Mouse (Mus musculus): ENCODE data around the gene Trim30c. TPM values are rescaled to one million over a fixed set of nuclear protein-coding genes. Genes with fewer than 3 reads are reported as not detected.
A peak's percentile ranks its signal among the peaks of the same experiment; 100 is the strongest.
"Not testable (repeated sequence)": the region's sequence is repeated elsewhere in the genome, so short reads cannot be mapped to it uniquely, and the experiment has no call there.

Trim30c gene
- total RNA-seq (2022), result under 1 TPM in 2 of 4 experiments, not detected in 2; 0.16 to 0.17 TPM

- DNase-seq, result no peak
These were observed at the start of gene Trim30c for GRCm38 (mm10) chr7:104400698-104401097. Gene Trim30c (minus strand): TSS chr7:104400837.

DNA sequence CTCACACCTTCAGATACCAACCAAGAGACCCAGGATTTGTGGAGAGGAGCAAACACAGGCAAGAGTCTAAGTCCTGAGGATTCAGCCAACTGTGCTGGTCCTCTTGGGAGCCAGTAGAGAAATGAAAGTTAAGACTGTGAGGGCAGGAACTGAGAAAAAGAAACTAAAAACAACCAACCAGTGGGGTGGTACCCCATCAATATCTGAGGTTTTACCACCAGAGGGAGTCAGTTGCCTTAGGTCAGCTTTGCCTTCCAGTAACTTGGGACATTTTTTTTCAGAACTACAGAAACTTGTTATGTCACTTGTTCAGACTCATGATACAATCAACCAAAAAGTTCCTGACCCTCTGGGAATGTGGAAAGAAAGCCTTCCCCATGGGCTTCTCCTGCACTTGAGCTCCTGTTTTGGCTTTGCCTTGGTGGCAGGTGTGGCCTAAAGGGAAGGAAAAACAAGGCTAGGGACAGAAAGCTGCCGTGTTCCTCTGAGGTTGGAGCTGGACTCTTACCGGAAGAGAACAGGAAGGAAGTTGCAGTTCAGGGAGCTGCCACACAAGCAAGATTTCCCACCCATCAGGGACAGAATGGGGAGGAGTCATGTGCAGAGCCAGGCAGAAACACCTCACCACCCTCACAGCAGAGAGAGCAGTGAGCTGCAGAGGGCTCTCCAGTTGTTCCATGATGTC lies 45.5 kb upstream of the Trim30c start:
- no peak for DNase-seq

GRCm38 (mm10) chr7:104404460-104404950 lies 3.9 kb upstream of the Trim30c start:
- no peak for DNase-seq

GRCm38 (mm10) chr7:104401140-104401539 lies 503 bp upstream of the Trim30c start:
- no peak for DNase-seq

GRCm38 (mm10) chr7:104398492-104398891 lies 2.1 kb downstream of the Trim30c start:
- no peak for DNase-seq

GRCm38 (mm10) chr7:104369736-104370414 lies 30.8 kb downstream of the Trim30c start, which contains the start of gene Trim30b:
Gene Trim30b (minus strand): TSS chr7:104369884.
- no peak for DNase-seq

DNA sequence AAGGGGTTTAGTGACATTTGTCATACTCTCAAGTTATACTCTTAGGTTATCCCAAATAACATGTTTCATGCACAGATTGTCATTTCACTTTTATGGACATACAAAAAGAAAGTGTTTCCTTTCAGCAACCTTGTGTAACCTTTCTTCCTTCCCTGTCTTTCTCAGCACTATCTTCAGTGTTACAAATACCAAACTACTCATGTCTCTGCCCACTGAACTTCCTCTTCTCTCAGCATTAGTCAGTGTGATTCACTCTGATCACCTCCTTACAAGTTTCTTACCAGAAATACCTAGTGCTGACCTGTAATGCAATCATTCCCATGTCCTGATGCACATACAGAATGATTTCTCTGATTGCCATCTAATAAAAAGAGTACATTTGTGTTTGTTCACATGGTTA lies 34.3 kb downstream of the Trim30c start:
- DNase-seq, result no peak

GRCm38 (mm10) chr7:104353600-104353967 lies 47.1 kb downstream of the Trim30c start:
- no peak for DNase-seq

DNA sequence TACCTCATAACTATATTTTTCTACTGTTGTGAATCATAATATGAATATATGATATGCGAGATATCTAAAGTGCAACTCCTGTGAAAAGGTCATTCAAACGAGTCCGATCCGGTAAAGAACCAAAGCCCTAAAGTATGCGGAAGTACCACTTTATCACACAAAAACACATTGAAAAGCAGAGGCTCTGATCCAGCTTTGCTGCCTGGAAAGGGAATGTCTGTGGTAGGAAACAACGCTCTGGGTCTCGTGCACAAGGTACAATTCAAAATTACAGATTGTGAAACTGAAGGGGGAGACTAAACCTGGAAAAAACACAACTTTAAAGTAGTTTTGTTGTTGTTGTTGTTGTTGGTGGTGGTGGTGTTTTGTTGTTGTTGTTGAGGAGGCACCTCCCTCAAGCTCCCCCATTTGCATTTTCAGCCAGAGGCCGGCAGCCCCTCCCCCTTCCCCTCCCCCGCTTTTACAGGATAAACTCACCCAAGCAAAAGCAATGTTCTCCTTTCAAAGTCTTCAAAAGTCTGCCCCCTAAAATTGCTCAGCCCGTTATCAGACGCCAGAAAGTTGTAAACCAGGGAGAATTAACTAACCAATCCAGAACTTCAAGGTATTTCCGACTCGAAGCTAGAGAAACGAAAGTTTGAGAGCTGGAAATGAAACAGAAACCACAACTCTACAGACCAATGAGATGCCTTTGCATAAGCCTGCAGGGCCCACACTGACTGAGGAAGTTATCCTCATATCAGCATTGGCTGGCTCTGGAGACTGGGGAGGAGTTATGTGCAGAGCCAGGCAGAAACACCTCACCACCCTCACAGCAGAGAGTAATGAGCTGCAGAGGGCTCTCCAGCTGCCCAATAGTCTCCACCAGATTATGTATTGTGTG lies 47.7 kb downstream of the Trim30c start, which contains the start of gene Trim12c:
Trim12c (minus strand) TSS at position 646 of the 883 bp plus-strand sequence.
- peak; percentile 79 for DNase-seq

- not testable (repeated sequence) for DNase-seq
These were observed 52.6 kb downstream of the Trim30c start for GRCm38 (mm10) chr7:104348043-104348442.

DNA sequence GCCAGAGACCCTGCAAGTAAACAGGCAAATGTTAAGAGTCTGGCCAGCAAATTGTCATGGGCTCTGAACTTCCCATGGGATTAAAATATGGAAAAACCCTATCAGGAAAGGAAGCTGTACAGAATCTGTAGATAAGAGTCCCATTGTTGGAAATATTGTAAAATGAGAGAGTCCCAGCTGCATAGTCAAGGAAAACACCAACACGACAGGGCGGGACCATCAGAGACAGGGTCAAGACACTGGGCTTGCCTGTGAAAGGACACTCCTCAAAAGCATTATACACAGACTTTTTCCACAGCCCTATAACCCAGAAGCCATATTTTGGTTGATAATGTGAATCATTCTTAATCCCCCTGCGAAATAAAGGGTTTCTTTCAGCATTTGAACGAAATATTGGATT lies 59.9 kb downstream of the Trim30c start:
- not testable (repeated sequence) for DNase-seq

DNA sequence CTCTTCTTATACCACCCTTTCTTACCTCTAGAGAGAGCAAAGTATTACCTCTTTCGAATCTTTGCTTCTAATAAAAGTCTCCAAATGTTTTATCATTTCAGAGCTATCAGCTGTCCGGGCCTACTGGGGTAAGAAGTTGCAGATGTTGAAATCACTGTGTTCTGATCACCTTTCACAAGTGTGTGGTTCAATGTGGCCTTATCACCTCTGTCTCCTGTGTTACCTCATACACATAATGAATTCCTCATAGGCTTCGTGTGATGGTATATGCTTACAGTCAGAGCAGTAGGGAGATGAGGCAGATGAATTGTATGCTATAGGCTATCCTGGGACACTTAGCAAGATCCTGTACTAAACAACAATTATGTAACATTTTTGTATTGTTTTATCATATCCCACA lies 65.1 kb downstream of the Trim30c start:
- DNase-seq, result not testable (repeated sequence)

Other genes starting within 250 kb of the Trim30c start
- not detected for gene Olfm5, start 236.0 kb downstream of the Trim30c start, total RNA-seq (2022)
- under 1 TPM in 1 of 4 experiments, not detected in 3; 0.15 TPM for gene Olfr648, start 217.4 kb downstream of the Trim30c start, total RNA-seq (2022)
- not detected for gene Olfr649, start 204.9 kb downstream of the Trim30c start, total RNA-seq (2022)
- gene Trim6, start 182.0 kb downstream of the Trim30c start, total RNA-seq (2022), result 1 to 10 TPM in 2 of 4 experiments, under 1 TPM in 2; 0.41 to 1.8 (median 1.0) TPM
- gene Trim34a, start 156.4 kb downstream of the Trim30c start, total RNA-seq (2022), result 10 to 100 TPM in 3 of 4 experiments, 1 to 10 TPM in 1; 8.2 to 11.6 (median 11.0) TPM
- gene Trim5, start 112.7 kb downstream of the Trim30c start, total RNA-seq (2022), result 1 to 10 TPM; 4.7 to 6.5 (median 6.1) TPM
- gene Trim12a, start 85.4 kb downstream of the Trim30c start, total RNA-seq (2022), result 10 to 100 TPM; 17.0 to 20.9 (median 19.4) TPM
- 1 to 10 TPM in 1 of 4 experiments, under 1 TPM in 3; 0.38 to 2.0 (median 0.57) TPM for gene Trim34b, start 71.4 kb downstream of the Trim30c start, total RNA-seq (2022)
- gene Trim12c, start 47.5 kb downstream of the Trim30c start, total RNA-seq (2022), result 10 to 100 TPM; 13.7 to 15.9 (median 15.1) TPM
- under 1 TPM in 3 of 4 experiments, not detected in 1; 0.06 to 0.24 (median 0.22) TPM for gene Trim30b, start 31.0 kb downstream of the Trim30c start, total RNA-seq (2022)
- gene Trim30a, start 64.4 kb upstream of the Trim30c start, total RNA-seq (2022), result 1 to 10 TPM; 5.7 to 9.1 (median 6.5) TPM
- 1 to 10 TPM; 6.8 to 8.8 (median 8.3) TPM for gene Trim30d, start 107.0 kb upstream of the Trim30c start, total RNA-seq (2022)
- gene Olfr651, start 149.3 kb upstream of the Trim30c start, total RNA-seq (2022), result not detected
- not detected for gene Olfr652, start 160.1 kb upstream of the Trim30c start, total RNA-seq (2022)
- gene Olfr653, start 176.5 kb upstream of the Trim30c start, total RNA-seq (2022), result not detected
- not detected for gene Olfr654, start 186.2 kb upstream of the Trim30c start, total RNA-seq (2022)
- gene Olfr655, start 200.9 kb upstream of the Trim30c start, total RNA-seq (2022), result not detected
- gene Olfr656, start 213.1 kb upstream of the Trim30c start, total RNA-seq (2022), result not detected
- gene Olfr657, start 224.0 kb upstream of the Trim30c start, total RNA-seq (2022), result not detected
- gene Olfr658, start 246.5 kb upstream of the Trim30c start, total RNA-seq (2022), result not detected